Mouse (Mus musculus): ENCODE measurements around the gene Rnf26. TPM values are rescaled to one million over a fixed set of nuclear protein-coding genes. Genes with fewer than 3 reads are reported as not detected.
A peak's percentile ranks its signal among the peaks of the same experiment; 100 is the strongest.

The Rnf26 gene
- polyA plus RNA-seq, 1 experiment = 28.8 TPM

GRCm38 (mm10) chr9:44078955-44079756 is 34.2 kb downstream of the Rnf26 start:
- H3K4me1 ChIP-seq (ENCODE audit: control insufficient read depth, insufficient read depth, low read length) = peaks cover 60% of the 10 kb centered on the region
- no peak overlapping the region for H3K4me3 ChIP-seq (ENCODE audit: insufficient read depth, low read depth, low read length)
- TF ChIP-seq CTCF (conservative IDR thresholded peaks at IDR 0.05; ENCODE audit: insufficient read depth, insufficient read length, low read depth, low read length) (no peak), POLR2A (IDR thresholded peaks at IDR 0.05; ENCODE audit: low read depth, low read length) (no peak)
- H3K27ac ChIP-seq (ENCODE audit: insufficient read depth, low read depth, low read length) = peak overlapping the region; percentile 97
- H3K27me3 ChIP-seq (replicated peaks; ENCODE audit: control insufficient read depth, insufficient read depth, low read length) = no peaks in the 10 kb centered on the region
- peak; percentile 97 for DNase-seq
- 17% methylated on average over 16 of the region's 16 CpGs for WGBS
- no peaks in the 10 kb centered on the region for H3K36me3 ChIP-seq (ENCODE audit: control insufficient read depth, insufficient read depth, low read length)

DNA sequence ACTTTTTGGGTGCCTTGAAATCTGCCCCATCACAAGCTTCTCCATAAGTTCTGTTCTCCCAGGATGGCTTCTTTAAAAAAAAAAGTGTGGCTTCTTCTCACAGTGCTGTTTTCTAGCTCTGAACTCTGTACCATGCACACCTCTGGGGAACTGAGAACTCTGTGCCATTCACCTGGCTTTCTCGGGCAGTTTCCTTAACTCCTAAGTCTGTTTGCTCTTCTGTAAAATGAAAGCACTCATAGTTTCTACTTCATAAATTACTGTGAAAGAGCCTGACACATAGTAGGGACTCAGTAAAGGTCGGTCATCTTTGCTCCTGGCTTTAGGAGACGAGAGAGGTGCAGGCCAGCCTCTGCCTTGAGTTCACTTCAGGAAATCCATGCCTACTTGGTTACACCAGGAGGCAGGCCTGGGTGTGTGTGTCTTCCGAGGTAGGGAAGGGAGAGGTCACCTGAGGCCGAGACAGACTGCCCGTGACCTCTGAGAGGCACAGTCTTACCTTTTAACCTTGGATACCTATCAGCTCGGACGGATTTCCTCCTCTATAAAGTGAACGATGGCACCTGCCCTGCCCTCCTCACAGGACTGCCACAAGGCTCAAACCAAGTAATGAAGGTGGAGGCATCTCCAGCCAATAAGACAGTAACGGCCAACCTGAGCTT is 35.0 kb downstream of the Rnf26 start:
- 35% methylated on average over 10 of the region's 10 CpGs for WGBS
- Histone ChIP-seq H3K27me3 (replicated peaks; ENCODE audit: control insufficient read depth, insufficient read depth, low read length) (no peaks in the 10 kb centered on the region), H3K36me3 (ENCODE audit: control insufficient read depth, insufficient read depth, low read length) (no peaks in the 10 kb centered on the region), H3K27ac (ENCODE audit: insufficient read depth, low read depth, low read length) (peak overlapping the region; percentile 96), H3K4me3 (ENCODE audit: insufficient read depth, low read depth, low read length) (no peak overlapping the region), H3K4me1 (ENCODE audit: control insufficient read depth, insufficient read depth, low read length) (peaks cover 52% of the 10 kb centered on the region)
- peak; percentile 77 for DNase-seq
- TF ChIP-seq CTCF (conservative IDR thresholded peaks at IDR 0.05; ENCODE audit: insufficient read depth, insufficient read length, low read depth, low read length) = no peak; the same call in 1 of the 2 replicates
- no peak for TF ChIP-seq POLR2A (IDR thresholded peaks at IDR 0.05; ENCODE audit: low read depth, low read length)

GRCm38 (mm10) chr9:44077266-44077910 is 35.9 kb downstream of the Rnf26 start:
- no peak overlapping the region for H3K4me3 ChIP-seq (ENCODE audit: insufficient read depth, low read depth, low read length)
- TF ChIP-seq POLR2A (IDR thresholded peaks at IDR 0.05; ENCODE audit: low read depth, low read length) (no peak), CTCF (conservative IDR thresholded peaks at IDR 0.05; ENCODE audit: insufficient read depth, insufficient read length, low read depth, low read length) (no peak)
- H3K27me3 ChIP-seq (replicated peaks; ENCODE audit: control insufficient read depth, insufficient read depth, low read length) = no peaks in the 10 kb centered on the region
- WGBS = 82% methylated on average over 11 of the region's 11 CpGs
- H3K27ac ChIP-seq (ENCODE audit: insufficient read depth, low read depth, low read length) = peak overlapping the region; percentile 96
- H3K36me3 ChIP-seq (ENCODE audit: control insufficient read depth, insufficient read depth, low read length) = no peaks in the 10 kb centered on the region
- DNase-seq = no peak
- peaks cover 48% of the 10 kb centered on the region for H3K4me1 ChIP-seq (ENCODE audit: control insufficient read depth, insufficient read depth, low read length)

DNA sequence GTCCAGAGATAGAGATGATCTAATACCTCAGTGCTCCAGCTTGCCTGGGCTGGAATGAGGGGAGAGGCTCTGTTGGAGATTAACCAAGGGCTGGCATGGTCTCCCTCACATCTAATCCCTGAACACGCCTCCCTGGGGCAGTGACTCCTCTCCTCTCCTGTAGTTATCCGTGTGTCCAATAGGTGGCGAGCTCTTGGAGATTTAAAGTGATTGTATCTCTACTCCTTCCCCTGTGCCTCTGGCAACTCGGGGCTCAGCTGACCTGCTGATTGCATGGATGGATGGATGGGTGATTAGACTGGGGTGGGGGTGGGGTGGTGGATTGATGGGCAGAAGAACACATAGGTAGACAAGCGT is 36.6 kb downstream of the Rnf26 start:
- Histone ChIP-seq H3K36me3 (ENCODE audit: control insufficient read depth, insufficient read depth, low read length) (no peaks in the 10 kb centered on the region), H3K4me3 (ENCODE audit: insufficient read depth, low read depth, low read length) (no peak overlapping the region), H3K4me1 (ENCODE audit: control insufficient read depth, insufficient read depth, low read length) (peaks cover 48% of the 10 kb centered on the region), H3K27me3 (replicated peaks; ENCODE audit: control insufficient read depth, insufficient read depth, low read length) (no peaks in the 10 kb centered on the region), H3K27ac (ENCODE audit: insufficient read depth, low read depth, low read length) (no peak overlapping the region; the same call in none of the 2 replicates)
- DNase-seq = peak; percentile 93
- WGBS = 6% methylated on average over 5 of the region's 5 CpGs
- TF ChIP-seq POLR2A (IDR thresholded peaks at IDR 0.05; ENCODE audit: low read depth, low read length) (no peak), CTCF (conservative IDR thresholded peaks at IDR 0.05; ENCODE audit: insufficient read depth, insufficient read length, low read depth, low read length) (peak; percentile 75)

DNA sequence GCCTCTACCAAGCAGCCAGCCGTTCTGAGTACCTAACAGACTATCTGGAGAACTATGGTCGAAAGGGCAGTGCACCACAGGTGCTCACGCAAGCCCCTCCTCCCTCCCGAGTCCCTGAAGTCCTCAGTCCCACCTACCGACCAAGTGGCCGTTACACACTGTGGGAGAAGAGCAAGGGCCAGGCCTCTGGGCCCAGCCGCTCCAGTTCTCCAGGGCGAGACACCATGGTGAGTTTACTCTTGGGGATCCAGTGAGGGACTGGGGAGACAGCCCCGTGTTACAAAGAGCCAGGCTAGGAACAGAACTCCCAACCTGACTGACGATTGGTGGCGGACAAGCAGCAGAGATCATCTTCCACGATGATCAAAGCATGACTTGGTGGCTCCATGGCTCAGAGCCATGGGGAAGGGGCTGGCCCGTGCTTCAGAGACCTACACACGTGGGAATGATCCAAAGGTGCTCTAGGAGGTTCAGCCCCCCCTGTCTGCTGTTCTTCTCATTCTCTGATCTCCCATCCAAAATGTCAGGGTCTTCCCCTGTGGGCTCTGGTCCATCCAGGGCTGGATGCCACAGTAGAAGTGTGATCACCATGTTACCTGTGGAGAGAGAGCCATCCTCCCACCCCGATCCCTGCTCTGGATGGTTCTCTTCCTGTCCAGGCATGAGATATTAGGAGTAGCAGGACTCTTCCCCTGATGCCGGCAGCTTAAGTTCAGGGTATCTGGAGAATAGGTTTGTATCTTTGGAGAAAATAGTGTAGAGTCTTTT is 37.1 kb downstream of the Rnf26 start:
- Histone ChIP-seq H3K4me1 (ENCODE audit: control insufficient read depth, insufficient read depth, low read length) (peaks cover 47% of the 10 kb centered on the region), H3K36me3 (ENCODE audit: control insufficient read depth, insufficient read depth, low read length) (no peaks in the 10 kb centered on the region), H3K4me3 (ENCODE audit: insufficient read depth, low read depth, low read length) (peak overlapping the region; percentile 30), H3K27me3 (replicated peaks; ENCODE audit: control insufficient read depth, insufficient read depth, low read length) (no peaks in the 10 kb centered on the region), H3K27ac (ENCODE audit: insufficient read depth, low read depth, low read length) (peak overlapping the region; percentile 60)
- 46% methylated on average over 16 of the region's 16 CpGs for WGBS
- TF ChIP-seq CTCF (conservative IDR thresholded peaks at IDR 0.05; ENCODE audit: insufficient read depth, insufficient read length, low read depth, low read length) (no peak), POLR2A (IDR thresholded peaks at IDR 0.05; ENCODE audit: low read depth, low read length) (no peak)
- DNase-seq = peak; percentile 66

DNA sequence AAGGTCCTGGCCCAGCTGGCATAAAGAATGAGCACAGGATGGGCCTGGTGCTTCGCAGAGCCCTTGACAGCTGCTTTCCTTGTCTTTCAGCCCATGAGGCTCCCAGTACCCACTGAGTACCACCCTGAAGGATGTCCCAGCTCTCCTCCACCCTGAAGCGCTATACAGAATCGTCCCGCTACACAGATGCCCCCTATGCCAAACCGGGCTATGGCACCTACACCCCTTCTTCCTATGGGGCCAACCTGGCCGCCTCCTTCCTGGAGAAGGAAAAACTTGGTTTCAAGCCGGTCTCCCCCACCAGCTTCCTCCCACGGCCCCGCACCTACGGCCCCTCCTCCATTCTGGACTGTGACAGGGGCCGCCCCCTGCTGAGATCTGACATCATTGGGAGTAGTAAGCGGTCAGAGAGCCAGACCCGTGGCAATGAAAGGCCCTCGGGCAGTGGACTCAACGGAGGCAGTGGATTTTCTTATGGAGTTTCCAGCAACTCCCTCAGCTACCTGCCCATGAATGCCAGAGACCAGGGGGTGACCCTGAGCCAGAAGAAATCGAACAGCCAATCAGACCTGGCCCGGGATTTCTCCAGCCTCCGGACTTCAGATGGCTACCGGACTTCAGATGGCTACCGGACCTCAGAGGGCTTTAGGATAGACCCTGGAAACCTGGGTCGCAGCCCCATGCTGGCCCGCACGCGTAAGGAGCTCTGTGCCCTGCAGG is 37.9 kb downstream of the Rnf26 start:
- no peaks in the 10 kb centered on the region for H3K36me3 ChIP-seq (ENCODE audit: control insufficient read depth, insufficient read depth, low read length)
- peak overlapping the region; percentile 30; the same call in 1 of the 2 replicates for H3K4me3 ChIP-seq (ENCODE audit: insufficient read depth, low read depth, low read length)
- WGBS = 50% methylated on average over 24 of the region's 24 CpGs
- TF ChIP-seq CTCF (conservative IDR thresholded peaks at IDR 0.05; ENCODE audit: insufficient read depth, insufficient read length, low read depth, low read length) = no peak
- no peak for TF ChIP-seq POLR2A (IDR thresholded peaks at IDR 0.05; ENCODE audit: low read depth, low read length)
- H3K27me3 ChIP-seq (replicated peaks; ENCODE audit: control insufficient read depth, insufficient read depth, low read length) = no peaks in the 10 kb centered on the region
- peak overlapping the region; percentile 60 for H3K27ac ChIP-seq (ENCODE audit: insufficient read depth, low read depth, low read length)
- DNase-seq = peak; percentile 56
- H3K4me1 ChIP-seq (ENCODE audit: control insufficient read depth, insufficient read depth, low read length) = peaks cover 40% of the 10 kb centered on the region

Measured in kidney, adult 2 months (tissue).